Mouse (Mus musculus) monocyte, adult 5-6 weeks (primary cell): Measurements from ENCODE around the gene Ajm1. TPM values are rescaled to one million over a fixed set of nuclear protein-coding genes. Genes with fewer than 3 reads are reported as not detected.
"Not testable (repeated sequence)": the region's sequence is repeated elsewhere in the genome, so short reads cannot be mapped to it uniquely, and the experiment has no call there.

ENCODE experiments used
- ATAC-seq: fragments of 153-309, 156-312 bp; replicated peaks from 2 replicates; pipeline ENCODE4 v1.8.0; 2017; ENCODE audit warnings: mild to moderate bottlenecking; ENCODE audit not compliant: low TSS enrichment, insufficient number of reproducible peaks, severe bottlenecking, poor library complexity, low FRiP score
- total RNA-seq: library from RNA; stranded (forward); fragments of 200-1000, 200-491, 200-594 nt; gene quantifications from 3 replicates; pipeline ENCODE4 v1.2.3, GENCODE M21; 2017

The Ajm1 gene
- total RNA-seq, 1 experiment from 2014 or later: not detected

- ATAC-seq: no peak
Measured at GRCm38 (mm10) chr2:25574136-25574535, 7.4 kb downstream of the Ajm1 start.

- no peak for ATAC-seq
Measured at GRCm38 (mm10) chr2:25573068-25573467, 8.5 kb downstream of the Ajm1 start.

GRCm38 (mm10) chr2:25571221-25571620, 10.3 kb downstream of the Ajm1 start:
- ATAC-seq: no peak

GRCm38 (mm10) chr2:25569323-25569722, 12.2 kb downstream of the Ajm1 start:
- ATAC-seq: no peak

- ATAC-seq: no peak
Measured at GRCm38 (mm10) chr2:25568473-25569019, 13.0 kb downstream of the Ajm1 start.

- no peak for ATAC-seq
Measured at GRCm38 (mm10) chr2:25566558-25566957, 15.0 kb downstream of the Ajm1 start.

GRCm38 (mm10) chr2:25565741-25566140, 15.8 kb downstream of the Ajm1 start:
- ATAC-seq: no peak

- no peak for ATAC-seq
Measured at GRCm38 (mm10) chr2:25561946-25562345, 19.6 kb downstream of the Ajm1 start.

- no peak for ATAC-seq
Measured at GRCm38 (mm10) chr2:25560551-25560950, 21.0 kb downstream of the Ajm1 start.

- ATAC-seq: no peak
Measured at GRCm38 (mm10) chr2:25558774-25559173, 22.8 kb downstream of the Ajm1 start.

GRCm38 (mm10) chr2:25557964-25558360, 23.6 kb downstream of the Ajm1 start:
- ATAC-seq: no peak

GRCm38 (mm10) chr2:25557221-25557963, 24.2 kb downstream of the Ajm1 start, which contains the start of gene Edf1:
Gene Edf1 (plus strand): TSS chr2:25557847.
- peak; percentile 95 for ATAC-seq

- ATAC-seq: no peak
Measured at GRCm38 (mm10) chr2:25556296-25556695, 25.3 kb downstream of the Ajm1 start.

- ATAC-seq: not testable (repeated sequence)
Measured at GRCm38 (mm10) chr2:25555479-25555878, 26.1 kb downstream of the Ajm1 start.

- not testable (repeated sequence) for ATAC-seq
Measured at GRCm38 (mm10) chr2:25553171-25553786, 28.3 kb downstream of the Ajm1 start.

- ATAC-seq: no peak
Measured at GRCm38 (mm10) chr2:25551186-25551585, 30.4 kb downstream of the Ajm1 start.

- 0 out of 2 replicates have a peak, but pooled peaks have one; percentile 1 for ATAC-seq
Measured at GRCm38 (mm10) chr2:25549021-25549991, 32.3 kb downstream of the Ajm1 start.

GRCm38 (mm10) chr2:25546811-25547491, 34.6 kb downstream of the Ajm1 start, which contains the start of gene Traf2:
Gene Traf2 (minus strand): TSS chr2:25546940.
- peak; percentile 98 for ATAC-seq
